Mouse (Mus musculus) heart, adult 9 months (tissue): Measurements from ENCODE around the gene Kcnk13.
"Not testable (repeated sequence)": the region's sequence is repeated elsewhere in the genome, so short reads cannot be mapped to it uniquely, and the experiment has no call there.

Source experiments
- DNase-seq, 2 experiments: peaks; one replicate each; pipeline ENCODE4 v3.0.0; 2022; ENCODE audit warnings: low spot score in 2 of 2

The Kcnk13 gene

GRCm38 (mm10) chr12:99965203-99966115, 1.2 kb downstream of the Kcnk13 start:
- peak; percentile 42 to 46 for DNase-seq

GRCm38 (mm10) chr12:99966116-99966770, 1.9 kb downstream of the Kcnk13 start:
- peak in 1 of 2 experiments; percentile 4 for DNase-seq

- DNase-seq, result peak in 1 of 2 experiments; percentile 10
Measured at GRCm38 (mm10) chr12:99966881-99967363, 2.6 kb downstream of the Kcnk13 start.

GRCm38 (mm10) chr12:99969906-99970305, 5.6 kb downstream of the Kcnk13 start:
- DNase-seq, result no peak

- DNase-seq, result not testable (repeated sequence)
Measured at GRCm38 (mm10) chr12:99971205-99971894, 7.1 kb downstream of the Kcnk13 start.

GRCm38 (mm10) chr12:99972825-99973224, 8.5 kb downstream of the Kcnk13 start:
- no peak for DNase-seq

GRCm38 (mm10) chr12:99973659-99974058, 9.4 kb downstream of the Kcnk13 start:
- DNase-seq, result no peak

GRCm38 (mm10) chr12:99979541-99979940, 15.2 kb downstream of the Kcnk13 start:
- peak in 1 of 2 experiments; percentile 13 for DNase-seq

GRCm38 (mm10) chr12:99986797-99987196, 22.5 kb downstream of the Kcnk13 start:
- DNase-seq, result no peak

GRCm38 (mm10) chr12:99988144-99988543, 23.8 kb downstream of the Kcnk13 start:
- DNase-seq, result no peak

GRCm38 (mm10) chr12:99992362-99992862, 28.1 kb downstream of the Kcnk13 start:
- no peak for DNase-seq

- DNase-seq, result peak in 1 of 2 experiments; percentile 26
Measured at GRCm38 (mm10) chr12:99993146-99993890, 29.0 kb downstream of the Kcnk13 start.

GRCm38 (mm10) chr12:99995951-99996350, 31.7 kb downstream of the Kcnk13 start:
- no peak for DNase-seq

- DNase-seq, result no peak
Measured at GRCm38 (mm10) chr12:99999726-100000125, 35.4 kb downstream of the Kcnk13 start.

GRCm38 (mm10) chr12:100000381-100000780, 36.1 kb downstream of the Kcnk13 start:
- DNase-seq, result no peak

GRCm38 (mm10) chr12:100001246-100001645, 36.9 kb downstream of the Kcnk13 start:
- no peak for DNase-seq

- DNase-seq, result peak in 1 of 2 experiments; percentile 37
Measured at GRCm38 (mm10) chr12:100001910-100002309, 37.6 kb downstream of the Kcnk13 start.

GRCm38 (mm10) chr12:100002914-100003587, 38.8 kb downstream of the Kcnk13 start:
- no peak for DNase-seq

GRCm38 (mm10) chr12:100005285-100005684, 41.0 kb downstream of the Kcnk13 start:
- peak in 1 of 2 experiments; percentile 41 for DNase-seq

GRCm38 (mm10) chr12:100006681-100007080, 42.4 kb downstream of the Kcnk13 start:
- no peak for DNase-seq
